Mouse (Mus musculus): Measurements from ENCODE around the gene Fam20b.

The Fam20b gene

DNA sequence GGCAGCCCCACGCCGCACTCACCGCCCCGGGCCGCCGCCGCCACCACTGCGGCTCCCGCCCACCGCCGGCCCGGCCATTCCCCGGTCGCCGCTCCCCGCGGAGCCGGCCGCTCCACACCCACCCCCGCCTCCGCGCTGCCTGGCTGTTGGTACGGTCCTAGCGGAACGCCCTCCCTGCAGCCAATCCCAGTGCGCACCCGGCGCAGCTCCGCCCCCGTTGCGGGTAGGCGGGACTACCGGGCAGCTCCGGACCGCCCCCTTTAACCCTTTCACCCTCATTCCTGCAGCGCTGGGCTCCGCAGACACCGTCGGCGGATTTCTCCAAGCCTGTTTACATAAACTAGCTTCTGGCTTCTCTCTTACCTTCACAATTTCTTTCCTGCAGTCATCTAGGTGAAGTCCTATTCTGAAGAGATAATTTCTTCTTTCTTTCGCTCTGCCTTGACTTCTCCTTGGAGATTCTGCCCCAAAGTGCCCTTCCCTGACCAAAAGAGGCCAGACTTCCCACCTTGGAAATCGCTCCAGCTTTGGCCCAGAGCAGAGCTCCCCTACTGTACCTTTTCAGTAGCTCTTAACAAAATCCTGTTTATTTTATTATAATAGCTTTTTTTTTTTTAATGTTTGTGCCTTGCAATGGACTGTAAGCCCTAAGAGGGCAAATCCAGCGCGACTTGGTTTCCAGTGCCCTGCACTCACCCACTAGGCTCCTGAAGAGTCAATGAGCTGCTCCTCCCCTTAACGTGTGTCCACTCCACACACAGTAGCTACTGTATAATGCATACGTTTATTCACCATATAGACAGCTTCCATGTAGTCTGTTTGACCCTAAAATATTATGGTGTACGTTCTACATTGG is at the start of gene Fam20b:
Gene Fam20b (minus strand): TSS at position 137 of the 856 bp plus-strand sequence.
- peak; percentile 97 for DNase-seq

DNA sequence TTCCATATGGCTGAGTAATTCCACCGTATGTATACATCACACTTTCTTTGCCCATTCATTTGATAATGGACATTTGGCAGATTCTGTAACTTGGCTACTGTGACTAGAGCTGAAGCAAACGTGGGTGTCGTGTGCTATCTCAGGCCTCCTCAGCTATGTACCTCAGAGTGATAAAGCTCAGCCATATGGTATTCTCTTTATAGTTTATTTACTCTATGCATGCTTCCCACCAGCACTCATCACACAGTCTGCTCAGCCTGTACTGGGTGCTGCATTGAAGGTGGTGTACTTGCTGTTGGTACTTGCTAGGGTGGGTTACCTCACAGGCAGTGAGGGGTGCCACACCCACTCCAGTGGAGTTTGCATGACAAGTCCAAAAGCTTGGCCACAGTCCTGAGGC is 46.4 kb upstream of the Fam20b start:
- DNase-seq, result no peak

- DNase-seq, result no peak
Measured at GRCm38 (mm10) chr1:156764584-156764983, 45.7 kb upstream of the Fam20b start.

- no peak for DNase-seq
Measured at GRCm38 (mm10) chr1:156763280-156763679, 44.4 kb upstream of the Fam20b start.

GRCm38 (mm10) chr1:156761430-156761801 is 42.5 kb upstream of the Fam20b start:
- DNase-seq, result no peak

DNA sequence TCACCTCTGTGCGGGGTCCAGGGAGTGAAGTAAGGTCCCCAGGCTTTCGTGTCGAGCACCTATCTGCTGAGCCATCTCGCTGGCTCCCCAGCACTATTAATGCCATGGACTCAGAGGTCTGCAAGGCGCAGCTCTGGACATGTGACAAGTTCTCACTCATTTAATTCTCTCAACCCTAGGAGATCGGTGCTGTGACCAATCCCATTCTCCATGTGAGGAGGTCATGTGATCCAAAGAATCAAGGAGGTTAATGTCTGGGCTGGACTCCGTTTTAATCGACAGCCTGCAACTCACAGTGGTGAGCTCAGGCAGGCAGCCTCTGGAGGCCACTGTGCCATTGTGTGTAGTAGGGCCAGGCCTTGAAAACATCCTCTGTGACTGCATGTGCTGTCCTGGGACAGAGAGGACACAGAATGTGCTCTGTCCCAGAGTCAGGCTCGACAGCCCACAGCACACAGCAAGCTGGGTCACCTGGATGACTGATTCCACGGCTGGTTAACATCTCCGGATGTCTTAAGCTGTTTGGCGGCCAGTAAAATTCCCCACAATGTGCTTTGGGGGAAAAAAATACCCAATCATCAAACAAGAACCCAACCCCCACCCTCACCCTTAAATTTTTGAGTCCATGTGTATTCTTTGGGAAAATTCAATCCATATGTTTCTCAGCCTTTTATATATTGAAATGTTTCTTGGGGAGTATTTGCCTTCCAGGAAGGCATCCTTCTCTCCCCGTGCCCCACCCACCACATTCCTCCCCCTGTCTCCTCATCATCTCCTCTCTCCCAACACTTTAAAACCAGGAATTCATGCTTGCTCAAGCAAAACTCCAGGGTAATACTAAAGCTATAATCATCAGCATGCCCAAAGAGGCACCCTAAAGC is 41.9 kb upstream of the Fam20b start:
- DNase-seq, result no peak

DNA sequence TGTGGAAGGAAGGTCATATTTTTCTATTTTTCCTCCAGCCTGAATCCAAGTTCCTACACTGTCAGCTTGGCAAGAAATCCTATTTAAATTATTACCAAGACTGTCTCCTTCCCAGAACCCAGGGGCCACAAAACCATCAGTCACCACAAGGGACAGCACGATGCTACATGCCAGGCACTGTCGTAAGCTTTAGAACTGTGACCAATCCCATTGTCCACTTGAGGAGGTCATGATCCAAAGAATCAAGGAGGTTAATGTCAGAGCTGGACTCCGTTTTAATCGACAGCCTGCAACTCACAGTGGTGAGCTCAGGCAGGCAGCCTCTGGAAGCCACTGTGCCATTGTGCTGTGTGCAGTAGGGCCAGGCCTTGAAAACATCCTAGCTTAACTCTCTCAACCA is 39.4 kb upstream of the Fam20b start:
- no peak for DNase-seq

- no peak for DNase-seq
Measured at GRCm38 (mm10) chr1:156754608-156755413, 35.9 kb upstream of the Fam20b start.

- DNase-seq, result no peak
Measured at GRCm38 (mm10) chr1:156752990-156753389, 34.1 kb upstream of the Fam20b start.

- DNase-seq, result peak; percentile 26
Measured at GRCm38 (mm10) chr1:156752020-156752724, 33.3 kb upstream of the Fam20b start.

DNA sequence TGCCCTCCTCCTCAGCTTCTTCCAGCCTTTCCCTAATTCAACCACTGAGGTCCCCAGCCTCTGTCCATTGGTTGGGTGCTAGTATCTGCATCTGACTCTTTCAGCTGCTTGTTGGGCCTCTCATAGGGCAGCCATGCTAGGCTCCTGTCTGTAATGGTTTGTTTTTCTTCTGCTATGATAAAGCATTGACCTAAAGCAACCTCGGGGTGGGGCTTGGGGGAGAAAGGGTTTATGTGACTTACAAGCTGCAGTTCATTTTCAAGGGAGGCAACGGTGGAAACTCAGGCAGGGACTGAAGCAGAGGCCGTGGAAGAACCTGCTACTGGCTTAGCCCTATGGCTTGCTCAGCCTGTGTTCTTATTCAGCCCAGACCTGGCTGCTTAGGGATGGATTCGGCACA is 31.4 kb upstream of the Fam20b start:
- no peak for DNase-seq

- no peak for DNase-seq
Measured at GRCm38 (mm10) chr1:156749136-156749535, 30.2 kb upstream of the Fam20b start.

- no peak for DNase-seq
Measured at GRCm38 (mm10) chr1:156748435-156749005, 29.6 kb upstream of the Fam20b start.

DNA sequence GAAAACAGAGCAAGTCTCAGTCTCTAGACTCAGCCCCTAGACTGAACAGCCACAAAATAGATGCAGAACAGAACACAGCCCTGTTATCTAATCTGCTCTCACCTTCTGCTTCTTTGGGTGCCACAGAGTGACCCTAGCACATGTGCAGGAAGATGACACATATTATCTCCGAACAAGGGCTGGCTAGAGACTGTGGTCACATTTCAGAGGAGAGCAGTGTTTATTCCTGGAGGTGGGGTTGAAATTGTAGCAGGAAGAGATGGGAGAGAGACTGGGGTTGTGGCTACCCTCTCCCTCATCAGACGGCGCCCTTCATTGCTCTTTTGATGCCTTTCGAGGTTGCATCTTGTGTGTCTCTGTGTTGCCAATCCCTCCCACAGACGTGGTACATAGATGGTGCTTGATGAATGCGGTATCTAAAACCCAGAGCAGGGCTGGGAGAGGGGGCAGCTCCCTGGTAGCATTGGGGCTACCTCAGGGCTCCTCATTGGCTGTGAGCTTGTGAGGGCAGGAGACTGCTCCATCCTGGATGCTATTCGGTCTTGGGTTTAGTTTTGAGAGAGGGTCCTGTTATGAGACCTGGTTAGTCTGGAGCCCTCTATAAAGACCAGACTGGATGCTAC is 26.4 kb upstream of the Fam20b start:
- DNase-seq, result no peak

GRCm38 (mm10) chr1:156741482-156742411 is 22.9 kb upstream of the Fam20b start:
- peak; percentile 29 for DNase-seq

DNA sequence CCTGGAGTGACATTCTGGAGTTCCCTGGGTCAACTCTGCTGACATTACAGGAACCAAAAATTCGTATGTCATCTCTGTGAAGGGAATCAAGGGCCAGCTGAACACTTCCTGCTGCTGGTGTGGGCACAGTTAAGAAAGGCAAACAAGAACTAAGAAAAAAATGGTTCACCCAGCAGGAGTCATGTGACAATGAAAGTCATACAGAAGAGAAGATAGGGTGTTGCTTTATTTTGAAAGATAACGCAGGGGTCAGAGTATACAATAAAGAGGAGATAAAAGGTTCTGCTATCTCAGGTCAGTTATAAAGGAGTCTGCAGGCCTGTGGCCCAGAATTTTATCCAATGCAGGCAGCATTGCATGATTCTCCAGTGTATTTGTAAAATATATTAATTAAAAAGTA is 16.9 kb upstream of the Fam20b start:
- DNase-seq, result no peak

DNA sequence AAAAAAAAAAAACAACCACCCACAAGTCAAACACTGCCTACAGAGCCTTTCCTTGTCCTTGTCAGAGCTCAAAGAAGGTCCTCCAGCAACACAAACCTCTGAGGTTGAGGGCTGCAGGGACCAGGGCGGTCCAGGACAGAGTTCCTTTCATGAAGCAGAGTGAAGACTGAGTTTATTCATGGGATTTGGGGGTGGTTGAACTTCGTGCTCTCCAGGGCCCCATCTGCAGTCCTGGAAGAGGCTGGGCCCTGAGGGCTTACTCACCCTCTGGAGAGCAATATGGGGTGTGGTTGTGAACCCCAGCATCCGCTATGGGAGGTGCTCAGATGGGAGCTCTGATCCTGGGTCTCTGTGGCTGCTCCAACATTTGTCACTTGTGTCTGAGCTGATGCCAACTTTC is 15.1 kb upstream of the Fam20b start:
- no peak for DNase-seq

- DNase-seq, result no peak
Measured at GRCm38 (mm10) chr1:156733559-156733958, 14.7 kb upstream of the Fam20b start.

DNA sequence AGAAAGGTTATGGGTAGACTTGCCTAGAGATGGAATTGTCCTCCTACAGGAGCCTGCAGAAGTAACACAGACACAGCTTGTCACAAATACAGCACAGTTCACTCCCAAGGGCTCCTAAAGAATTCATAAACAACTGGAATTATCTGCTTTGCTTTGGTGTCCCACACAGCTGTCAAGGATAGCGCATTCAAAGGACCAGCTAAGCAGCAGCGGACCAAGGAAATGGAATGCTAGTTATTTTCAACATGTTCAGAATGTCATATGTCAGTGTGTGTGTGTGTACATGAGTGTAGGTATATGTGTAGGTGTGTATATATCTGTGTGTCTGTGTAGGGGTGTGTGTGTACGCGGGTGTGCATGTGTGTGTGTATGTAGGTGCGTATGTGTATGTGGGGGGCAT is 14.1 kb upstream of the Fam20b start:
- no peak for DNase-seq

GRCm38 (mm10) chr1:156730802-156731201 is 11.9 kb upstream of the Fam20b start:
- DNase-seq, result no peak
